Mouse (Mus musculus) gastrocnemius, postnatal 4 days (tissue): Measurements from ENCODE around the gene Tram2. TPM values are rescaled to one million over a fixed set of nuclear protein-coding genes. Genes with fewer than 3 reads are reported as not detected.

Experiments
- DNase-seq, 2 experiments: peaks; one replicate each; pipeline ENCODE4 v3.0.0; 2021 to 2022; ENCODE audit warnings: low spot score in 2 of 2, mixed read lengths in 2 of 2
- total RNA-seq, 2 experiments: library from RNA; stranded (reverse); gene quantifications; 2 replicates each; pipeline ENCODE4 v1.2.3; 2021

Tram2 gene
- total RNA-seq, 2 experiments from 2014 or later, result 20.8 to 21.6 TPM

GRCm38 (mm10) chr1:21069830-21070522 lies 9.1 kb downstream of the Tram2 start:
- DNase-seq, result no peak

- no peak for DNase-seq
Observed at GRCm38 (mm10) chr1:21068491-21068890, 10.5 kb downstream of the Tram2 start.

GRCm38 (mm10) chr1:21067536-21068221 lies 11.3 kb downstream of the Tram2 start:
- DNase-seq, result no peak

- no peak for DNase-seq
Observed at GRCm38 (mm10) chr1:21064153-21064552, 14.9 kb downstream of the Tram2 start.

- no peak for DNase-seq
Observed at GRCm38 (mm10) chr1:21059385-21060109, 19.5 kb downstream of the Tram2 start.

GRCm38 (mm10) chr1:21053009-21053408 lies 26.0 kb downstream of the Tram2 start:
- no peak for DNase-seq

GRCm38 (mm10) chr1:21052608-21053007 lies 26.4 kb downstream of the Tram2 start:
- peak in 1 of 2 experiments; percentile 38 for DNase-seq

GRCm38 (mm10) chr1:21052132-21052545 lies 26.9 kb downstream of the Tram2 start:
- DNase-seq, result no peak

- no peak for DNase-seq
Observed at GRCm38 (mm10) chr1:21049005-21049404, 30.0 kb downstream of the Tram2 start.

- DNase-seq, result no peak
Observed at GRCm38 (mm10) chr1:21048402-21048801, 30.6 kb downstream of the Tram2 start.

GRCm38 (mm10) chr1:21042461-21042860 lies 36.6 kb downstream of the Tram2 start:
- no peak for DNase-seq

- DNase-seq, result peak in 1 of 2 experiments; percentile 9
Observed at GRCm38 (mm10) chr1:21040610-21041326, 38.3 kb downstream of the Tram2 start.

GRCm38 (mm10) chr1:21040173-21040572 lies 38.9 kb downstream of the Tram2 start:
- peak in 1 of 2 experiments; percentile 2 for DNase-seq

- DNase-seq, result peak in 1 of 2 experiments; percentile 11
Observed at GRCm38 (mm10) chr1:21039564-21039963, 39.5 kb downstream of the Tram2 start.

- peak in 1 of 2 experiments; percentile 9 for DNase-seq
Observed at GRCm38 (mm10) chr1:21037881-21038601, 41.0 kb downstream of the Tram2 start.

GRCm38 (mm10) chr1:21035878-21036277 lies 43.2 kb downstream of the Tram2 start:
- no peak for DNase-seq

- DNase-seq, result peak in 1 of 2 experiments; percentile 1
Observed at GRCm38 (mm10) chr1:21033792-21034119, 45.3 kb downstream of the Tram2 start.

GRCm38 (mm10) chr1:21033065-21033791 lies 45.8 kb downstream of the Tram2 start:
- DNase-seq, result no peak

GRCm38 (mm10) chr1:21031650-21032049 lies 47.4 kb downstream of the Tram2 start:
- no peak for DNase-seq

- no peak for DNase-seq
Observed at GRCm38 (mm10) chr1:21029000-21029399, 50.0 kb downstream of the Tram2 start.
